Mouse (Mus musculus) forebrain, postnatal 0 days (tissue): ENCODE measurements at regions not wholly inside any gene's neighbourhood (a gene's known extent, or its start where the extent isn't known, plus 50 kb on each side); places are given as distances from the start of the nearest gene placed in this dataset.

Experiments used
- ATAC-seq: fragments of 200-750 bp; cut with Nextera tagmentation; 2 replicates; pipeline ENCODE4 v1.8.0; 2017; ENCODE audit warnings: mild to moderate bottlenecking, moderate library complexity
- DNase-seq: peaks from one replicate; pipeline ENCODE4 v3.0.0-alpha.2; 2015
- H3K27ac ChIP-seq: fragments of 300-500 bp; sonication (generic); 2 replicates; pipeline ENCODE4 v1.5.1; 2014; ENCODE audit warnings: low read depth, mild to moderate bottlenecking, antibody characterized with exemption, low read length, moderate library complexity, mixed read lengths
- H3K27me3 ChIP-seq: fragments of 300-500 bp; sonication (generic); 2 replicates; pipeline ENCODE4 v1.6.1; 2014; ENCODE audit warnings: mild to moderate bottlenecking, low read length, mixed read lengths; ENCODE audit not compliant: insufficient read depth
- H3K36me3 ChIP-seq: fragments of 300-500 bp; sonication (generic); 2 replicates; pipeline ENCODE4 v1.6.1; 2014; ENCODE audit warnings: mild to moderate bottlenecking, moderate library complexity; ENCODE audit not compliant: insufficient read depth
- H3K4me1 ChIP-seq: fragments of 300-500 bp; sonication (generic); 2 replicates; pipeline ENCODE4 v1.6.1; 2014; ENCODE audit warnings: antibody characterized with exemption; ENCODE audit not compliant: insufficient read depth
- H3K4me2 ChIP-seq: fragments of 300-500 bp; sonication (generic); 2 replicates; pipeline ENCODE4 v1.6.1; 2014; ENCODE audit warnings: low read depth, mild to moderate bottlenecking, moderate library complexity
- H3K4me3 ChIP-seq: fragments of 300-500 bp; sonication (generic); 2 replicates; pipeline ENCODE4 v1.5.1; 2014; ENCODE audit warnings: low read depth, low read length, mixed read lengths
- H3K9ac ChIP-seq: fragments of 300-500 bp; sonication (generic); 2 replicates; pipeline ENCODE4 v1.6.1; 2014; ENCODE audit warnings: mild to moderate bottlenecking
- H3K9me3 ChIP-seq: fragments of 300-500 bp; sonication (generic); 2 replicates; pipeline ENCODE4 v1.6.1; 2016; ENCODE audit warnings: low read length
- CTCF ChIP-seq: sonication (generic); IDR thresholded peaks from 2 replicates; pipeline ENCODE4 v1.5.1; 2016; ENCODE audit warnings: antibody characterized with exemption, control low read depth, low read depth
- WGBS: fragments of 180-500 bp; shearing (Covaris S2); extraction: QIAGEN DNeasy Blood & Tissue Kit; methylation state at CpG from one replicate; pipeline ENCODE4 v1.1.7; 2014; 5-methylcytosine and 5-hydroxymethylcytosine counted together

DNA sequence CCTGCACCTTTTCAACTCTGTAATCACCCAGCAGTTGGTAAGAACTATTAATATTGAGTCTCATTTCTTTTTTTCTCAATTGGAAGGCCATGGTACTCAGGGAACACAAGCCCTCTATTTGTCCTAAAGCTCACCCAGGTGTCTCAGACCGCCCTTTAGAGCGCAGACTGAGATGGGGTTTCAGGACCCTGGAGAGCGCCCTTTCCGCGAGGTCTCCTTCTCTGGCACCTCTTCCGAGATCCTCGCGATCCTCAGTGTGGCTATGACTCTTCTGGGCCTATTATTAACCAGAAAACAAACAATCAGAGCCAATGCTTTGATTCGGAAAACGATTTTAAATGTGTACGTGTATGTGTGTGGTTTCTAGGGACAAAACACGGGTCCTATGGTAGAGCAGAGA, 201.0 kb downstream of the Suds3 start:
- no peaks in the 10 kb centered on the region for H3K36me3 ChIP-seq
- no peaks in the 10 kb centered on the region for H3K9me3 ChIP-seq
- no peaks in the 10 kb centered on the region for H3K4me1 ChIP-seq
- no peak overlapping the region for H3K9ac ChIP-seq
- 42% methylated on average over 12 of the region's 12 CpGs for WGBS
- ATAC-seq (no peak), DNase-seq (no peak)
- H3K4me2 ChIP-seq = no peak overlapping the region
- no peak for TF ChIP-seq CTCF
- H3K27me3 ChIP-seq = no peaks in the 10 kb centered on the region
- H3K27ac ChIP-seq = no peak overlapping the region
- no peak overlapping the region for H3K4me3 ChIP-seq

DNA sequence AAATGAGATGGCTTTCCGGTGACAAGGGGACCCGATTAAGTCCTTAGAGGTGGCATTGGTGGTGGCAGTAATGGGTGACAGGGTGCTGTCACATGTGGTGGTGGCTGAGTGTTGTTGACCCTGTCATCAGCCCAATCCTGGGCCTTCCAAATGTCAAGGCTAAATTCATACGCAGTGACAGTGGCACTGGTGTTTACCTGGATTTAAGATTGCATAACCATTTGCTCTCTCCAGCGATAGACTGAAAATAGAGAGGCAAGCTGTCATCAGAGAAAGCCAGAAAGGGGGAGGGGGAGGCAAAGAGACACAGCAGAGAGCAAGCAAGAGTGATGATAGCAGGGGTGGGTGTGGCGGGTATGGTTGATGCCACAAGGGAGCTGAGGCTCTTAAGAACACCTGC, 215.1 kb downstream of the Suds3 start:
- Histone ChIP-seq H3K27ac (no peak overlapping the region), H3K4me2 (no peak overlapping the region), H3K4me3 (no peak overlapping the region), H3K36me3 (no peaks in the 10 kb centered on the region), H3K27me3 (no peaks in the 10 kb centered on the region), H3K9me3 (no peaks in the 10 kb centered on the region), H3K9ac (no peak overlapping the region), H3K4me1 (no peaks in the 10 kb centered on the region)
- WGBS = 76% methylated on average over 5 of the region's 5 CpGs
- ATAC-seq = no peak
- no peak for DNase-seq
- no peak for TF ChIP-seq CTCF

DNA sequence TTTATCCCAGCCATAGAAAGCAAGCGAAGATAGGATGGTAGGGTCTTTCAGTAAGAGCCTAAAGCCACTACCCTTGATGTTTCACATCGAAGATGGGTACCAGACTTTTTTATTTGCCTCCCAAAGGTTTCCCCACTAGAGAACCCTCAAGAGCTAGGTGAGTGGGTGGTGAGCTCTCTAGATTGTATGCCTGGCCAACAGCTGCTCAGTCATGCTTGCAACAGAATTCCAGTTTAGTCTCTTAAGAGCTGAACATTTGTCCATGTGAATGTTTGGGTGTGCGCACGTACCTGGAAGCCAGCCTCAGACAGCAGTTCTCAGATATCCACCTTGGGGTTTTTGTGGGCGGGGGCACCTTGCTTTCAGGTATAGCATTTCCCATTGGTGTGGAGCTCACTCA, 218.5 kb downstream of the Suds3 start:
- H3K4me2 ChIP-seq = no peak overlapping the region
- TF ChIP-seq CTCF = no peak
- ATAC-seq (no peak), DNase-seq (no peak)
- H3K27ac ChIP-seq = no peak overlapping the region
- H3K4me1 ChIP-seq = peaks cover 8% of the 10 kb centered on the region; the same call in 1 of the 2 replicates
- no peak overlapping the region for H3K4me3 ChIP-seq
- no peak overlapping the region for H3K9ac ChIP-seq
- WGBS = 88% methylated on average over 5 of the region's 5 CpGs
- H3K9me3 ChIP-seq = no peaks in the 10 kb centered on the region
- H3K36me3 ChIP-seq = no peaks in the 10 kb centered on the region
- no peaks in the 10 kb centered on the region for H3K27me3 ChIP-seq

DNA sequence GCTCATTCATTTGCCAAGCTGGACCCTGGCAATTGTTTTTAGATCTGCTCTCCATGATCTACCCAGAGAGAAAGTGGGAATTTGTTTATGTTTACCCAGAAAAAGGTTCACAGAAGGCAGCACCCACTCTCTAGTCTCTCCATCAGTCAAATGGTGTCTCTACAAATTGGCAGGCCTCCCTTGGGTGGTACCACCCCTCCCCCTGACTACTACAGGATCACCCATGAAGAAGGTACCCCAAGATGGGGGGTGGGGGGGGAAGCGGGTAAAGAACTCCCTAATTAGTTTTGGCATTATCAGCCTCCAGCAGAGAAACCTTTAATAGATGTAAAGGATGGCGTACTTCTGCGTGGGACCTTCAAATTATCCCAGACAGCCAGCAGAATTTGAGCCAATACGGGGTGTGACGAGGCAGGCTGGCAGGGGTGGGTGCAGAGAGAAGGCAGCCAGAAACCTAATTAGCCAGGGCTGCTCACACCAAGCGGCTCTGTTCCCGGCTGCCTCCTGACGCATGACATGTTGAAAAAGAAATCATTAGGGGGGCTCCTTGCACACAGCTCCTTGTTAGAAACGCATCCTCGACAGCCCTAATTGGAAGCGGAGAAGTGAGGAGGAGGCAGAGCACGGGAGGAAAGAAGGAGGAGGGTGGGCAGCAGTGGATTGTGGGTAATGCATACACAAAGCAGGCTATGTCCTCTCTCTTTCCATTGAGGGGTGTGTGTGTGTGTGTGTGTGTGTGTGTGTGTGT, 220.7 kb downstream of the Suds3 start:
- no peak for TF ChIP-seq CTCF
- Histone ChIP-seq H3K4me1 (peaks cover 10% of the 10 kb centered on the region; the same call in 1 of the 2 replicates), H3K9me3 (no peaks in the 10 kb centered on the region), H3K27ac (peak overlapping the region; percentile 62), H3K36me3 (no peaks in the 10 kb centered on the region), H3K9ac (no peak overlapping the region), H3K27me3 (no peaks in the 10 kb centered on the region), H3K4me3 (no peak overlapping the region), H3K4me2 (peak overlapping the region; percentile 11)
- WGBS = 12% methylated on average over 12 of the region's 12 CpGs
- DNase-seq (peak; percentile 92), ATAC-seq (peak; percentile 96)

DNA sequence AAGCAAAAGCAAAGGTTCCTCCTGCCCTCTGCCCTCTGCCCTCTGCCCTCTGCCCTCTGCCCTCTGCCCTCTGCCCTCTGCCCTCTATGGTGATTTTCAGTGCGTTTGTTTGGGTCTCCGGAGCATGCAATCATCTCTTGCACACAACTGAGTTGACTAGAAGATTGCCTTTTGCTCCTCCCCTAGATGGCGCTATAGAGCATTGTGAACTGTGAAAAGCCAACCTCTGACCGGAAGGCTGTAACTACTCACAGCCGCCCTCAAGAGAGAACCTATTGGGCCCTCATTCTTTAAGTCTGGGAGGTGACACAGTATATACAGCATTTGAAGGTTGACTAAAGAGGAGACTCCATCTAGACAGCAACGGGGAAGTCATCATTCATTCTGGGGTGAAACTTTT, 221.3 kb downstream of the Suds3 start:
- Histone ChIP-seq H3K9me3 (no peaks in the 10 kb centered on the region), H3K4me2 (no peak overlapping the region), H3K4me3 (no peak overlapping the region), H3K27ac (no peak overlapping the region), H3K36me3 (no peaks in the 10 kb centered on the region), H3K27me3 (no peaks in the 10 kb centered on the region), H3K4me1 (peaks cover 10% of the 10 kb centered on the region; the same call in 1 of the 2 replicates), H3K9ac (no peak overlapping the region)
- DNase-seq = no peak
- WGBS = 76% methylated on average over 6 of the region's 6 CpGs
- ATAC-seq = no peak
- peak; percentile 49 for TF ChIP-seq CTCF

DNA sequence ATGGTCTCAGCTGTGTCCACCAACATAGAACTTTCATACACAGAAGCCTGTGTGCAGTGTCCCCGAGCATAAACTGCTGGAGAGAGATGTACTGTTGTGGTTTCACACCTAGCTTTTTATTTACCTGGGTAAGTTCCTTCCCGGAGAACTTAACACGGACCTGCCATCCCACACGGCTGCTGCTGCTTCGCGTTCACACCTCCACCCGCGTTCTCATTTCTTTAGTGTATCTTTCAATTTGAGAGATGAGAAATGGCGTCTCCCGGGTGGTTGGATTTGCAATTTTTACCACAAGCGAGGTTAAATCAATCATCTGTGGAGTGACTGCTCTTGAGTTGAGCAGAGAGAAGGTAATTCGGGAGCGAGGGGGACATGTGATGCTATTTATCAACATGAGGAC, 223.0 kb downstream of the Suds3 start:
- Histone ChIP-seq H3K4me2 (no peak overlapping the region), H3K4me1 (peaks cover 10% of the 10 kb centered on the region; the same call in 1 of the 2 replicates), H3K9me3 (no peaks in the 10 kb centered on the region), H3K9ac (no peak overlapping the region), H3K27me3 (no peaks in the 10 kb centered on the region), H3K36me3 (no peaks in the 10 kb centered on the region), H3K27ac (no peak overlapping the region), H3K4me3 (no peak overlapping the region)
- WGBS = 74% methylated on average over 13 of the region's 13 CpGs
- no peak for ATAC-seq
- TF ChIP-seq CTCF = no peak
- DNase-seq = no peak

DNA sequence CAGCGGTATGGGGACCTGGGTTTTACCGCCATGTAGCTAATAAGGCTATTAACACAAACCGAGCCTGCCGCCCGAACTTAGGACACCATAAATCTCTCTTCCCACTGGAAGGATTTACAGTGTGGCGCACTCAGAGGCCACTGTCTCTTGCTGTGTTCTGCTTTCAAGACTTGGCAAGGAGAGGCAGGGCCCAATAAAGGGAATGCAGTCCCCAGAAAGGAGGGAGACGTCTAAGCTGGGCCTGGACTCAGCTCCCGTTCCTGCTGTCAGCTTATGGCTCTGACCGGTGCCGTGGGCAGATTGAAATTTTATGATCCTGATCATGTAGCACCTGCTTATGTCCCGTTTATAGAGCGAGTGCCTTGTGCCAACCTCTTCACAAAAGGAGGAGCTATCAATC, 226.7 kb downstream of the Suds3 start:
- Histone ChIP-seq H3K4me3 (no peak overlapping the region), H3K9me3 (no peaks in the 10 kb centered on the region), H3K4me1 (0 out of 2 replicates have a peak, but pooled peaks cover 11% of the 10 kb centered on the region), H3K27ac (no peak overlapping the region), H3K27me3 (no peaks in the 10 kb centered on the region), H3K9ac (no peak overlapping the region), H3K36me3 (no peaks in the 10 kb centered on the region), H3K4me2 (no peak overlapping the region)
- 67% methylated on average over 12 of the region's 12 CpGs for WGBS
- DNase-seq = no peak
- ATAC-seq = no peak
- TF ChIP-seq CTCF = no peak
